Mouse (Mus musculus) adrenal gland, adult 18-20 months (tissue): Measurements from ENCODE around the gene 1700016D06Rik. TPM values are rescaled to one million over a fixed set of nuclear protein-coding genes. Genes with fewer than 3 reads are reported as not detected.

Source experiments
- DNase-seq, 2 experiments: peaks; one replicate each; pipeline ENCODE4 v3.0.0; 2021 to 2022; ENCODE audit warnings: low spot score in 2 of 2
- long read RNA-seq, 2 experiments: library from polyadenylated mRNA; stranded (forward); transcript quantifications; one replicate each; pipeline ENCODE4 v2.0.0; 2021
- total RNA-seq, 2 experiments: library from RNA; stranded (reverse); gene quantifications; 1 replicate in 1 of 2; 2 replicates in 1 of 2; pipeline ENCODE4 v1.2.3; 2021

The 1700016D06Rik gene
- not detected for total RNA-seq
- long read RNA-seq, experiment 1 = 0 reads
- long read RNA-seq, experiment 2 = 0 reads

DNA sequence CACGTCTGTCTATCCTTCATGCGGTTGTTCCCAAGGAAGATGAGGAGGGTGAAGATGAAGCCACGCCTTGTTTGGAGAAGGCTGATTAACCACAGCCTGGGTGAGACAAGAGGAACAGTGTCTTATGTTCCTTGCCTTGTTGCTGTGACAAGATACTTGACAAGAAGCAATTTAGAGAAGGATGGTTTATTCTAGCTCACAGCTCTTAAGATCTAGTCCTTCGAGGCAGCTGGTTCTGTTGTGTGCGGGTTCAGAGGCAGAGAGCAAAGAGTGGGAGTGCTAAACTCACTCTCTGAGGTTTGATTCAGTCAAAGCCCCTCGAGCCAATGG is at the start of gene 1700016D06Rik:
Gene 1700016D06Rik, minus strand, starts transcription at position 31 of the 330 bp plus-strand sequence.
- DNase-seq = no peak

DNA sequence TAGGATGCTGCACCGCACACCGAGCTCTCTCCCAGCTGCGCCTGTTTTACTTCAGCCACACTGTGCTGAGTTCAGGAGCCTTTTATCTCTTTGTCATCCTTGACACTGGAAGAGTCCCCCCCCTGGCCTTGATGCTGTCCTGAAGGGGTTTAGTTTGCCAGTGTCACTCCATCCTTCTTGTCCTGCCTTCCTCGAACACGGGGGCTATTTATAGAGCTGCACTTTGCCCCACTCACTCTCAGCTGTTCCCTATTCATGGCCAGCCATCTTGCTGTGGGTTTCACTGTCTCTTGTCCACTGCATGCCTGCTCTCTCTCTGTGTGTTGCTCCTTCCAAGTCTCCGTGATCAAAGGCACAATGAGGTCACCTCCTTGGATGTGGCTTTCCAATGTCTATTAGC is 48.6 kb upstream of the 1700016D06Rik start:
- no peak for DNase-seq

DNA sequence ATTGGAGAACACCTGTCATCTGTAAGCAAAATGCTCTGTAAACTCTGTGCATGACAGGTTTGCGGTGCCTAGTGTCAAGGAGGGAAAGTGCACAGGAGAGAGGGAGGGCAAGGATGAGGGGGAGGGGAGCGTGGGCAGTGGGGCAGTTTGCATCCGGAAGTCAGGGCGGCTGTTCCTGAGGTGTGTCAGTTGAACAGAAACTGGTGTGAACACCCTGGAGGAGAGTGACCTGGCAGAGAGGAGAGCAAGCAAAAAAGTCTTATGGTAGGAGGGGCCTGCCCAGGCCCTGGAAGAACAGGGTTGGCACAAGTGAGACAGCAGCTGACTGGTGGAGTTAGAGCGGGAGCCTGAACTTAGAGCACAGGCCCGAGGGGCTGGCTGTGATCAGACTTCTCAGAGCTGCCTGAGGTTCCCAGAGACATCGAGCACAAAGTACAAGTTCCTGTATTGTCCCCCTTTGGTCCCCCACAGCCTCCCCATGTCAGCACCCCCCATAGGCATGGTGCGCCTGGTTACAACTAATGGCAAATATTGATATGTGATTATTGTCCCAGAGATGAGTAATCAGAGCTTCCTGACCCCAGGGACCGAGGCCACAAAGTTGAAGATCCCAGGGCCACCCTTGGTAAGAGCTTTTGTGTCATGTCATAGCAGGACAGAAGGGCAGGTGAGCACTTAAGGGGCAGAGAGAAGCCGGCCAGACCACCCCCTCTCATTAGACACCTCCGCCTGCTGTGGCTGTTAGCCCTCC is 46.2 kb upstream of the 1700016D06Rik start:
- DNase-seq = no peak

DNA sequence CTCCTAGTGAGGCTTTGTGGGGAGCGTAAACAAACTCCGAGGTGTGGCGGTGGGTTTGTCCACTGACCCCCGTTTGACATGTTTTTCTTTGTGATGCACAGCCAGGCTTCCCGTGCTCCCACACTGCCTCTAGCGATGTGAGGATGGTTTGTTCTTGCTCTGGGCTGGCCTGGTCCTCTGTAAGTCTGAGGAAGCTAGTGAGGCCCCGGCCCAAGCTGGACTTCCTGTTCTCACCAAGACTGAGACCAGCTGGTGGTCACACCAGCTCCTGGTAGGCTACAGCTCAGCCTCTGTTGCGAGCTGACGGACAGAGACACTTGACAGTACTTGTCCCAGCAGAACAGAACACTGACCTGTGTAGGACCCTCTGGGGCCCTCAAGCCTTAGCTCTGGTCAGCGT is 42.7 kb upstream of the 1700016D06Rik start:
- DNase-seq = no peak

DNA sequence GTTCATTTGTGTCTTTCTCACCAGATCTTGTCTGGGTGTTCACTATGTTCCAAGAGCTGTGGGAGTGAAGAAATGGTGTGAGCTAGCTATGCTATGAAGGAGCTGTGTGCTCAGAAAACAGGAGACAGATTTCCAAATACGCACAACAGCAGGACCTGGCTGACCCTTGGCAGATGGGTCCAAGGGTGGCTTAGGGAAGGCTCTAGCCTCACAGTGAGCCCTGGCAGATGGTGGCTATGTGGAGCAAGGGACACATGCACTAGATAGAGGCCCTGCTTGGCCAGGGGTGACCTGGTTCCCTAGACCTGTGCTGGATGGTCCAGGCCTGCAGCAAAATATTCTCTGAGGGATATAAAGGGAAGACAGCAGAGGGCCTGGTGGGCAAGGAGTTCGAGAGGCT is 40.0 kb upstream of the 1700016D06Rik start:
- no peak for DNase-seq

DNA sequence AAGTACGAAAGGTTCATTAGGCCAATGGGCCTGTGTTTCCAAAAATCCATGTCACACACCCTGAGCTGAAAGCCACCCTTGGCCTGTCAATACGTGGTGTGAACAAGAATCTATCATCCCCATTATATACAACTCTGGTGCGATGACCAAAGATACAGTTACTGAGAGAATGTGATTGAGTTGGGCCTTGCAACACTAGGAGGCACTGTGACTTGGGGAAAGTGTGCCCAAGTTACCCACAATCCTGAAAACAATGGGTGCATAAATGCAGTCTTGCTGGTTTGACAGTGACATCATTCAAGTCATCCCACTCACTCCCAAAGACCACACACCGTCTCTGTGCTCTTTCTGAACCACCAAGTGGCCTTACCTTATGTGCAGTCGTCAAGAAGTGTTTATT is 38.2 kb upstream of the 1700016D06Rik start:
- DNase-seq = no peak

DNA sequence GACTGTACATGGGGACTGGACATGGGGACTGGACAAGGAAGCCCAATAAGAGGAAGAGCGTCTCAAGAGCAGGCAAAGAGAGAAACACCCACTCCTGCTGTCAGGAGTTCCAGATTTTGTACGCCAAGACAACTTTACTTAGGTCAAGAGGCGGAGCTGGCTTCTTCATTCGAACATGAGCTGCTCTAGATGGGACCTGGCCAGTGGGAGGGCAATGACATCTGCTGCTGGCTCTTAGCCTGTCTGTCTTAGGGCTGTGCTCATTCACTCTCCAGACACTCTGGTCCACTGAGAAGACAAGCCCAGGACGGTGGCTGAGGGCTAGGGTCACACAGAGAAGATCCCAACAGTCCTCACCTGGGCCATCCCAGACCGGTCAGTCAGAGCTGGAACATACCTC is 36.2 kb upstream of the 1700016D06Rik start:
- no peak for DNase-seq

DNA sequence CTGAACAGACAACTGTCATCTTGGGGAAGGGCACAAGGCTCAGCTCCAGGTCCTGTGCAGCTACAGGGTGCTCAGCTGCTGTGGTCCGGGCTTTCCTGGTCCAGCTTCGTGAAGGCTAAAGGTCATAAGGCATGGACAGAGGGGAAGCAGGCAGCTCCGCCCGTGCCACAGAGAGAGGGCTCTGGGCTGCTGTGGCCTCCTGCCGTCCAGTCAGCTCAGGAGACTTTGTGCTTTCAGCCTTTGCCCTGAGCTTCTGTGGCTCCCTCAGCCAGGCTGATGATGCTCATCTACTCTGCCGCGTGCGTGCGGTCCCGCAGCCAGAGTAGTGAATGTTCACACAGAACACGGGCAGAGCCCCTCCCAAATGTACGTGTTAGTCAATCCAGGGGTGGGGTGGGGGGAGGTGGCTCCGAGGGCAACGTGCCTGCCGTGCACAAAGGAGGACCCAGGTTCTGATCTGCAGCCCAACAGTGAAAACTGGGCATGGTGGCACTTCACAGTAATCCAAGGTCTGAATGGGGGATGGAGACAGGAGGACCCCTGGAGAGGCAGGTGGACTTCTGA is 34.9 kb upstream of the 1700016D06Rik start:
- no peak for DNase-seq

DNA sequence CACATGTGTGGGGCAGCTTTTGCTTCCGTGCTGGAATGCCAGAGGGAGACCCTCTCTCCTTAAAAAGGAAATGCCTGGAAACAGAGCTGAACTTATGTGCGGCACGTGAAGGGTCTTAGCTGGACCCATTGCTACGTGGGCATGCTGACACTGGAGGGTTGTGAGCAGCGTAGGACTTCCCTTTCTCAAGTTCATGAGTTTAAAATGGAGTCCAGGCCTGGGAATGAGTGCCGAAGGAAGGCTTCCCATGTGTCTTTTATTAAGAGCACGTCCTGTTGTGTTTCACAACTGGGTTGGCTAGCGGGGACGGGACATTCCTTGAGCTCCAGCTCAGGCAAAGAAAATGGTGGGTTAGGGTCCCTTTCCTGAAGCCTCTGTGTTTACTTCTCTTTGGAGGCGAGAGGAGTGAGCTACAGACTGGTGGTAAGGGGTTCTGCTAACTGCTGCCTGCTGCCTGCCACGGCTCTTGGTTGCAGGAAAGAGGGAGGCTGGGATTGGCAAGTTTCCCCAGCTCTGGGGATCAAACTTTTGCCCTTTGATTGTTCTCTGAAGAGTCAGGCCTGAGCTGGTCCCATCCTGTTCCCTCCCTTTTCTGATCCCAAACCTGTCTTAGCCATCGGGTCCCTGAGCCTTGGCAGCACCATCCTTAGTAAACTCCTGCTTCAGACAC is 29.5 kb upstream of the 1700016D06Rik start:
- no peak for DNase-seq

DNA sequence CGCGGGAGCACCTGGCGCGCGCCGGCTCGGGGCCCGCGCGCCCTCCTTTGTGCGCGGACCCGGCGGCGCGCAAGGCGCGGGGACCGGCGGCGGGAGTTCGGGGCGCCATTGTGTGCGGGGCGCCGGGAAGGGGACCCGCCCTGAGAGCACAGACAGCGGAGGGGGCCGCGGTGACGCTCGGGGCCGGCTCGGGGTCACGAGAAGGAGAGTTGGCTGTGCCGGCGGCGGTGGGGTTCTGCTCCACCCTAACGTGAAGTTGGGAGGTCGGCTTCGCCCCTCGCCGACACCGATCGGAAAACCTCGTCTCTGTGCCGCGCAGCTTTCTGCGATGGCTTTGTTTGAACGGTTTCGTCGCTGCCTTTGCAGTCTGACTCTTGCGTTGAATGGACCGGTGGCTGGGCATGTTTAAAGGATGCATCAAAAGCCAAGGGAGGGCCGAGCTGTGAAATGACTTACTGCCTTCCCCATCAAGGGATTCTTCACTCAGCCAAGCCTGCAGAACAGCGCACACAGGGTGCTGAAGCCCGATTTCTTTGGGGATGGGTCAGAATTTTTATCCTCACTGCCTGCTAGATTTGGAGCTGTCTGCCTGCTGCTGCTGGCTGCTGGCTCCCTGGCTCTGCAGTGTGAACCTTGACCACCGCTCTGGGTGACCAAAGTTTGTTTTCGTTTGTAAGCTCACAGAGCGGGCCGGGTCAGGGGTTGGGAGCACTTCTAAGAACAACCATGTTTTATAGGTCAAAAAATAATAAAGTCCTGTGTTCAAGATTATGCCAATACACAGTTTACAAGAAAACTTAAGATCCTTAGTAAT is 27.8 kb upstream of the 1700016D06Rik start:
- no peak for DNase-seq

DNA sequence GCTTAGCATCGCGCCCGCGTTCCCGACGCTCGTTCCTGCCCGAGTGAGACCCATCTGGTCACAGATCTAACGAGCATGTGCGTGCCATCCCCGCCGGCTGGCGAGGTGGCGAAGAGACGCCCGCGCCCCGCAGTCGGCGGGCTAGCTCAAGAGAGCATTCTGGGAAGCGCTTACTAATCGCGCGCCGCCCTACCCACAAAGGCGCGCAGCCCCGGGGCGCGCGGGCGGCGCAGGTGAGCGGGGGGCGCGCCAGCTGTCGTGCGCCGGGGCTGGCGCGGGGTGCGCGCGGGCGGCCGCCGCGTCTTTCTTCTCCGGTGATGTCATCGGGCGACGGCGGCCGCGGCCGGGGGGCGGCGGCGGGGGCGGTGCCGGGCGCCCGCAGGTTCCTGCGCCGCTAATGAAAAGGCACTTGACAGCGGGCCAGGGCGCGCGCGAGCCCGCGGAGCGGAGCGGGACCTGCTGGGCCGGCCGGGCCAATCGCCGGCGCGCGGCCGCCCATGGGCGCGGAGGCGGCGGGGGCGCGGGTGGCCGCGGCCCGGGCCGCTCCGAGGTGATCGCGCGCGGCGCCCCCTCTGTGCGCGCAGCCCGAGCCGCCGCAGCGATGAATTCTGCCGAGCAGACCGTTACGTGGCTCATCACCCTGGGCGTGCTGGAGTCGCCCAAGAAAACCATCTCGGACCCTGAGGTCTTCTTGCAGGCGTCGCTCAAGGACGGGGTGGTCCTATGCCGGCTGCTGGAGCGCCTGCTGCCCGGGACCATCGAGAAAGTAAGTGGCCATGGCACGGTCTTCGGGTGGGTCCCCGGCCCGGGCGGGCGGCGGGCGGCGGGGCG is 27.0 kb upstream of the 1700016D06Rik start, which contains the start of gene Arhgef7:
Gene Arhgef7, plus strand, starts transcription at position 71 of the 831 bp plus-strand sequence.
- DNase-seq = peak; percentile 14 to 26

DNA sequence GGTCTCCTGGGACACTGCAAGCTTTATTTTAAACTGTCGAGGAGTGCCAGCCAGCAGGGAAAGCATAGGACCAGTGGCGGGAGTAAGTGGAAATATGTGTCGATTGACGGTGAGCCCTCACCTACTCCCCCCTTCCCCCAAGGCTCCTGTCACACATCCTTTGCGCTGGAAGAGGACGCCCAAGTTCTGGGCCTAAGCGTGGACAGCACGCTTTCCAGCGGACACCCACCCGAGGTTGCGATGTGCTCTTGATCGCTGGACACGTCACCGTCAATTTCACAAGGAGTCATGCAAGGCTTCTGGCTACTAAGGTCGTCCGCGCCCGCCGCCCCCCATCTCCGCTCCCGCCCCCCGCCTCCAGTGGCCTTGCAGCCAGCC is 26.4 kb upstream of the 1700016D06Rik start:
- DNase-seq = no peak

DNA sequence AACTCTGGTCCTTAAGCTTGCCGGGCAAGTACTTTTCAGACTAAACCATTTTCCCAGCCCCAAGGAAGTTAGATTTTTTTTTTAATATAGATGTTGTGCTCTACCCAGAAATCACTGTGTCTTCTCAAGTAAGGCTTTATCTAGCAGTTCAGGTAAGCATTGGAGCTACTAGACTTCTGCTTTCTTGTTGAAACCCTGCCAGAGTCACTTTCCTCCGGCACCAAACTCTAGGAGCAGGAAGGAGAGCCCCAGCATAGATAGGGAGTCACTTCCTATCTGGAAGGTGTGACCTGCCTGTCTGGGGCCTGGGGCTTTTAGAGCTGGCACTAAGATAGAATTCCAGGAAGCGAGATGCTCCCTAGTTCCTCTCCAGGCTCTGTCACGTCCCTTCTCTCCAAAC is 16.3 kb upstream of the 1700016D06Rik start:
- no peak for DNase-seq

DNA sequence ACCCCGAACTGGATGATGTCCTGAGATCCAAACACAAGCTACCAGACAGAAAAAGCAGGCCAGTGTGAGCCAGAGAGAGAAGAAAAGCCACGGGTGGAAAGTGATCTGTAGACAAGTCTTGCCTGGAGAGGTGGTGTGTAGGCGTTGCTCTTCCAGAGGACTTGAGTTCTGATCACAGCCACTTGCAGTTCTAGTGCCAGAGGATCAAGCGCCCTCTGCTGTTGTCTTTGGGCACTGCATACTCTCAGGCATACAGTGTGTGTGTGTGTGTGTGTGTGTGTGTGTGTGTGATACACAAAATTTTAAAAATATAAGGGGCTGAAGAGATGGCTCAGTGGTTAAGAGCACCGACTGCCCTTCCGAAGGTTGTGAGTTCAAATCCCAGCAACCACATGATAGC is 11.4 kb upstream of the 1700016D06Rik start:
- no peak for DNase-seq

DNA sequence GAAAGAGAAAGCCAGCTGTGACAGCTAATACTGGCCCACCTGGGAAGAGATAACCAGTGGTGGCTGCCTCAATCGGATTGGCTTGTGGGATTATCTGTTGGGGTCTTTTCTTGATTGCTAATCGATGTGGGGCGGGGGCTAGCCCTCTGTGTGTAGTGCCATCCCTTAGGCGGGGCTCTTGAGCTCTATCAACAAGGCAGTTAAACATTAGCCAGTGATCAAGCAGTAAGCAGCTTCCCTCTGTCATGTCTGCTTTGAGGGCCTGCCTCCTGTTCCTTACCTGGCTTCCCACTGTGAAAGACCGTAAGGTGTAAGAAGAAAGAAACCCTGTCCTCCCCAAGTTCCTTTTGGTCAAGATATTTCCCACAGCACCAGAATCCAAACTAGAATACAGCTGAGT is 9.6 kb upstream of the 1700016D06Rik start:
- DNase-seq = no peak

DNA sequence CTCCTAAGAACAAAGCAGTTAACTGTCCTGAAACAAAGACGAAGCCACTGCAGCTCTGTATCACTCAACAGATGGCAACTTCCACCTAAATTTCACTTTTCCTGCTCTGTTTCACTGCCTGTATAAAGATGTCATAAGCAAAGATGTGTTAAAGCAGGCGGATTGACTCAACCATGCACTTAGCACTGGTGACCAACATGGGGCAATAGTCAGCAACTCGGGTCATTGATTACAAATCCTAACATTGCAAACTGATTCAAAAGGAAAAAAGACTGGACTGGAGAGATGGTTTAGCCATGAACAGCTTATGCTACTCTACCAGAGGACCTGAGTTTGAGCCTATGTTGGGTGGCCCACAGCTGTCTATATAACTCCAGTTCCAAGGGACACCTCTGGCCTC is 8.7 kb upstream of the 1700016D06Rik start:
- no peak for DNase-seq

DNA sequence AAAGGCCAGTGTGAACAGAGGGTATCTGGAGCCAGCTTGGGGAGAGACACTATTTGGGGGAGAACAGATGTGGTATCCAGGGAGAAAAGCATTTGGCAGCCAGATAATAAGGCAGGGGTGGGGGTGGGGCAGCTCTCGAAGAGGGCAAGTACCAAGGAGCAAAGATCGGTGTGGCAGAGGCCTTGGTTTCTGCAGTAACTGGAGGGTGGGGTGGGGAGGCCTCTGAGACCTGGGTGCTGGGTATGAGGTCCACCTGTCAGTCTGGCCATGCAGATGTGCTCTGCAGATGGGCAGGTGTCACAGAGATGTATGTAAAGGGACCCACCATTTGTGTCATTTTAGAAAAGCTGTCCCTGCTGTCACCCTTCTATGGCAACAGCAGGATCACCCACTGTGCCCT is 8.0 kb upstream of the 1700016D06Rik start:
- no peak for DNase-seq

DNA sequence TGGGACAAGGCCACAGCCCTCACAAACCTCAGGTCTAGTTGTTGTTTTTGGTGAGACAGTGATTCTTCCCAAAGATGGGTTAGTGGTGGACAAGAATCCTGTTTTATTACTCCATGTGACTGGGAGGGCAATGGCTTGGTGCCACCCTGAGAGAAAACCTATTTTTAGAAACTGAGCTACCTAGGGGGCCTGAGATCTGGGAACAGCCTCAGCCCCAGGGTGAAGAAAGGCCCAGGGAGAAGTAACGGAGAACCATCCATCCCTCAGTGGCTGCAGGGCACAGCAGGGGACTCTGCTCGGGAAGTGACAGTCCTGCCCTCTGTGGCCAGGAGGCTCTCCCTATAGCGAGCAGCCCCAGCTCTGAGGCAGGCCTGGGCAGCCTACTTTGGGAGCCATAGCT is 6.8 kb upstream of the 1700016D06Rik start:
- DNase-seq = no peak

DNA sequence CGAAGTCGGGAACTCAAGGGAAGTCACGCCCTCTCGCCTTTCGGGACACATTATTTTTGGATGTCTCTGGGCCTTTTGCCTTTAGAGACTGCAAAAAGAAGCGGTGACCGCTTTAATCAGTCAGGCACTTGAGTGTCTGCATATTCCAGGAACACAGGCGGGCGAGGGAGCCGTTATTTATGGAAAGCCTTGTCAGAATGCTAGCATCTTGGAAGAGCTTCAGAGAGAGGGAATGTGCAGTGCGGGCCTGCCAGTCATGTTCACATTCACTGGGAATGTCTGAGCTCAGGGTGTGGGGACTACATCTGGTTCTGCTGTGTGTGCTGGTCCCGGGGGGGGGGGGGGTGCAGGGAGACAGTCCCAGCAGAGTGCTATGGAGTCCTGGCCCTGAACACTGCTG is 5.0 kb upstream of the 1700016D06Rik start:
- no peak for DNase-seq

DNA sequence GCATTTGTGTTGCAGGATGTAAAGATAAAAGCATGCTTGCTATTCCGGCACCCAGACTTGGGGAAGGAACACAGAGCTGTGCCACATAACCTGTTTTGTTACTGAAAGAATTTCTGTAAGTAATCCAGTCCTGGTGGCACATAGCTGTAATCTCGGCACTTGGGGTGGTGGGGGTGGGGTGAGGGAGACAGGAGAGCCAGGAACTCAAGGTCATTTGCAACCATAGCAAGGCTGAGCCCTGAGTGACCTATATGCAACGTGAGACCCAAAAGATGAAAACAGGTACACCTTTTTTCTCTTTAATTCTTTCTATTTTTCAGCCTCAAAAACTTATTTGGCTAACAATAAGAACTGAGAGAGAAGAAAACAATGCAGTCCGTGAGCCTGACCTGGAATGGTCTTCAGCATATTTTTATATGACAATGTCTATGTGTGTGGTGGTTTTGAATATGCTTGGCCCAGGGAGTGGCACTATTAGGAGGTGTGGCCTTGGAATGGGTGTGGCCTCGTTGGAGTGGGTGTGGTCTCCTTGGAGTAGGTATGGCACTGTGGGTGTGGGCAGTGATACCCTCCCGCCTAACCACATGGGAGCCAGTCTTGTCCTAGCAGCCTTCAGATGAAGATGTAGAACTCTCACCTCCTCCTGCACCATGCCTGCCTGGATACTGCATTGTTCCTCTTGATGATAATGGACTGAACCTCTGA is 4.0 kb upstream of the 1700016D06Rik start:
- DNase-seq = no peak
